Mouse (Mus musculus): ENCODE measurements at regions not wholly inside any gene's neighbourhood (a gene's known extent, or its start where the extent isn't known, plus 50 kb on each side); places are given as distances from the start of the nearest gene placed in this dataset.
A peak's percentile ranks its signal among the peaks of the same experiment; 100 is the strongest.

- DNase-seq (ENCODE audit: low read depth, low spot score): peak; percentile 23
Measured at GRCm38 (mm10) chr15:10838584-10839288, 113.4 kb upstream of the C1qtnf3 start.

- DNase-seq (ENCODE audit: low read depth, low spot score): no peak
Measured at GRCm38 (mm10) chr15:10840621-10841034, 111.5 kb upstream of the C1qtnf3 start.

GRCm38 (mm10) chr15:10843060-10843695, 109.0 kb upstream of the C1qtnf3 start:
- DNase-seq (ENCODE audit: low read depth, low spot score): no peak

- DNase-seq (ENCODE audit: low read depth, low spot score): no peak
Measured at GRCm38 (mm10) chr15:10846722-10847121, 105.4 kb upstream of the C1qtnf3 start.

GRCm38 (mm10) chr15:10864004-10864775, 87.9 kb upstream of the C1qtnf3 start:
- DNase-seq (ENCODE audit: low read depth, low spot score): peak; percentile 61

GRCm38 (mm10) chr15:10865109-10865508, 87.0 kb upstream of the C1qtnf3 start:
- no peak for DNase-seq (ENCODE audit: low read depth, low spot score)

GRCm38 (mm10) chr15:10866794-10867193, 85.3 kb upstream of the C1qtnf3 start:
- no peak for DNase-seq (ENCODE audit: low read depth, low spot score)

- no peak for DNase-seq (ENCODE audit: low read depth, low spot score)
Measured at GRCm38 (mm10) chr15:10868115-10868514, 84.0 kb upstream of the C1qtnf3 start.

GRCm38 (mm10) chr15:10868716-10869585, 83.2 kb upstream of the C1qtnf3 start:
- DNase-seq (ENCODE audit: low read depth, low spot score): peak; percentile 68

- no peak for DNase-seq (ENCODE audit: low read depth, low spot score)
Measured at GRCm38 (mm10) chr15:10869879-10870278, 82.3 kb upstream of the C1qtnf3 start.

GRCm38 (mm10) chr15:10872322-10872967, 79.7 kb upstream of the C1qtnf3 start:
- DNase-seq (ENCODE audit: low read depth, low spot score): peak; percentile 77

GRCm38 (mm10) chr15:10876328-10876727, 75.8 kb upstream of the C1qtnf3 start:
- no peak for DNase-seq (ENCODE audit: low read depth, low spot score)

GRCm38 (mm10) chr15:10881726-10882125, 70.4 kb upstream of the C1qtnf3 start:
- peak; percentile 57 for DNase-seq (ENCODE audit: low read depth, low spot score)

- DNase-seq (ENCODE audit: low read depth, low spot score): no peak
Measured at GRCm38 (mm10) chr15:10887990-10888389, 64.1 kb upstream of the C1qtnf3 start.

GRCm38 (mm10) chr15:10890220-10890921, 61.8 kb upstream of the C1qtnf3 start:
- DNase-seq (ENCODE audit: low read depth, low spot score): peak; percentile 100

- DNase-seq (ENCODE audit: low read depth, low spot score): peak; percentile 75
Measured at GRCm38 (mm10) chr15:10898309-10898708, 53.8 kb upstream of the C1qtnf3 start.

GRCm38 (mm10) chr15:10898715-10899486, 53.2 kb upstream of the C1qtnf3 start:
- peak; percentile 57 for DNase-seq (ENCODE audit: low read depth, low spot score)

GRCm38 (mm10) chr15:10899904-10900303, 52.2 kb upstream of the C1qtnf3 start:
- no peak for DNase-seq (ENCODE audit: low read depth, low spot score)

- DNase-seq (ENCODE audit: low read depth, low spot score): peak; percentile 85
Measured at GRCm38 (mm10) chr15:10901075-10901474, 51.1 kb upstream of the C1qtnf3 start.

Measured in 3T3-L1 (cell line).